Mouse (Mus musculus): Measurements from ENCODE around the gene Btnl2.

The Btnl2 gene

GRCm38 (mm10) chr17:34347606-34348308 is 6.9 kb upstream of the Btnl2 start:
- in situ Hi-C loops (cut with MseI, MboI): loop anchor here in 1 of 2 experiments (5.0 kb wide), 1 partner anchor 100 kb away; no protein-coding TSS in a partner anchor

GRCm38 (mm10) chr17:34349429-34349828 is 5.2 kb upstream of the Btnl2 start:
- in situ Hi-C loops (cut with MseI, MboI): loop anchor here in 1 of 2 experiments (5.0 kb wide), 1 partner anchor 102 kb away; no protein-coding TSS in a partner anchor

DNA sequence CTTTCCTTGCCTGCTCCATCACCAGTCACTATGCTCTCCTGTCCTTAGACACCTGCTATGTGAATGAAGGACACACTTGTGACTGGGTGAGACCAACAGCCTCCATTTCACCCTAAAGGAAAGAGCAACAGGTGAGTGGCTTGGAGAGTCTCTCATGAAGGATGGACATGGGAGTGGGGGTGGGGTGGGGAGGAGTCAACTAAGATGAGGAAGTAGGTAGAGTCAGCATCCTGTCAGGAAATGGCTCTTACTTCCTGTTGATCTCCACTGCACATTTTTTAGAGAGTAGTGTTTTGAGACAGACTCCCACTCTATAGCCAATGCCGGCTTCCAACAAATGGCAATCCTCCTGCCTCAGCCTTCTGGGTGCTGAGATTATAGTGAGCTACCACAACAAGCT is 318 bp downstream of the Btnl2 start:
- in situ Hi-C loops (cut with MseI, MboI): no loop called here

DNA sequence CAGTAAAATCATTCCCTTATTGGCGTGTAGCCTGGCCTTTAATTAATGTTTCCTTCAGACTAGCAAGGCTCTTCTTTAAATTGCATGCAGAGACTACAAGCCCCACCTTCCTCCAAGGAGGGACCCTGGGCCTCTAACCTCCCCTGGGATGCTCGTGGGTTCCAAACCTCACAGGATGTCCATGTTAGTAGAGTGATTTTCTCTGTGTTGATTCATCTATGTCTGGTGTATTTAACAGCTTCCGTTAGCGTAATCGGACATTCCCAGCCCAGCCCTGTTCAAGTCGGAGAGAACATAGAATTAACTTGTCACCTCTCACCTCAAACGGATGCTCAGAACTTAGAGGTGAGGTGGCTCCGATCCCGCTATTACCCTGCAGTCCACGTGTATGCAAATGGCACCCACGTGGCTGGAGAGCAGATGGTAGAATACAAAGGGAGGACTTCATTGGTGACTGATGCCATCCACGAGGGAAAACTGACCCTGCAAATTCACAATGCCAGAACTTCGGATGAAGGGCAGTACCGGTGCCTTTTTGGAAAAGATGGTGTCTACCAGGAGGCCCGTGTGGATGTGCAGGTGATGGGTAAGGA is 8.4 kb downstream of the Btnl2 start:
- in situ Hi-C loops (cut with MseI, MboI): no loop called here

GRCm38 (mm10) chr17:34363676-34364310 is 9.2 kb downstream of the Btnl2 start:
- in situ Hi-C loops (cut with MseI, MboI): no loop called here

DNA sequence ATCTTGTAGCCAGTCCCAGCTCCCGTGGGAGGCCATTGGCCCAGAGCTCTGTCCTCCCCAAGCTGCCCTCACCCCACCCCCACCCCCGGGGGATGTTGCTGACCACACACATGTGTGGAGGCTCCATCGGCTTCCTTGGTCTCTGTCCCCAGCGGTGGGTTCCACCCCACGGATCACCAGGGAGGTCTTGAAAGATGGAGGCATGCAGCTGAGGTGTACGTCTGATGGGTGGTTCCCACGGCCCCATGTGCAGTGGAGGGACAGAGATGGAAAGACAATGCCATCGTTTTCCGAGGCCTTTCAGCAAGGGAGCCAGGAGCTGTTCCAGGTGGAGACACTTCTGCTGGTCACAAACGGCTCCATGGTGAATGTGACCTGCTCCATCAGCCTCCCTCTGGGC is 10.4 kb downstream of the Btnl2 start:
- in situ Hi-C loops (cut with MseI, MboI): no loop called here

GRCm38 (mm10) chr17:34370563-34370962 is 15.9 kb downstream of the Btnl2 start:
- in situ Hi-C loops (cut with MseI, MboI): no loop called here

- in situ Hi-C loops (cut with MseI, MboI): no loop called here
Measured at GRCm38 (mm10) chr17:34373055-34373709, 18.6 kb downstream of the Btnl2 start.

DNA sequence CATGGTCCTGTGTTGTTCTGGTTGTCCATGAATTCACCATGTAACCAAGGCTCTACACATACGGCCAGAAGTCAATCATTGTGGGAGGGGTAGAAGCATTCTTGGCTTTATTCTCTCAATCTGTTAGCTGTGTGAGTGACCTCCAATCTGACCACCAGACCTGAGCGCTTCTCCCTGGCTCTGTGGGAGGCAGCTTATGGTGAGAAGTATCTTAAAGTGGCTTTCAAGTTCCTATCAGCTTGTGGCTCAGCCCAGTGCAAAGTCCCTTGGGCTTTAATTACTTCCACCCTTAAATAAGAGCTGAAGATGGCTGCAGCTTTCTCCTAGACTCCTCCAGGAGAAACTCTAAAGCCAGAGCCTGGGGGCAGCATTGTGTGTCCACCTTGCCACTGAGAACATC is 22.2 kb downstream of the Btnl2 start, which contains the start of gene Btnl1:
Btnl1 (plus strand) TSS at position 286 of the 400 bp plus-strand sequence.
- in situ Hi-C loops (cut with MseI, MboI): no loop called here

- in situ Hi-C loops (cut with MseI, MboI): no loop called here
Measured at GRCm38 (mm10) chr17:34377450-34378209, 23.0 kb downstream of the Btnl2 start.

DNA sequence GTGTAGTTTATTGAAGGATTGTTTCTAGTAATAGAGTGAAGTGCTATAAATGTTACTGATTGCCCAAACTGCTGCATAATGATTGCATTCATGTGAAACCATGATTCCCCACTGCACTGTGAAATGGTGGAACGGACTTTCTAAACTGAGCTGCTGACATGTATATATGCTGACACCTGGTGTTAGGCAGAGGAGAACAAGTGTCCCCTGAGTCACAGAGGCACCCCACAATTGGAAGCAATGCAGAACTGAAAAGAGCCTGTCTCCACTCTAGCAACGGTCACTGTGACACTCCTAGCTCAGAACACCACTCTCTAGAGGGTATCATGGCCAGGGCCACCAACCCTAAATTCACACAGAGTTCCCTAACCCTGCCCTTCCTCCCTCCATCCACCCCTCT is 24.1 kb downstream of the Btnl2 start:
- in situ Hi-C loops (cut with MseI, MboI): no loop called here

DNA sequence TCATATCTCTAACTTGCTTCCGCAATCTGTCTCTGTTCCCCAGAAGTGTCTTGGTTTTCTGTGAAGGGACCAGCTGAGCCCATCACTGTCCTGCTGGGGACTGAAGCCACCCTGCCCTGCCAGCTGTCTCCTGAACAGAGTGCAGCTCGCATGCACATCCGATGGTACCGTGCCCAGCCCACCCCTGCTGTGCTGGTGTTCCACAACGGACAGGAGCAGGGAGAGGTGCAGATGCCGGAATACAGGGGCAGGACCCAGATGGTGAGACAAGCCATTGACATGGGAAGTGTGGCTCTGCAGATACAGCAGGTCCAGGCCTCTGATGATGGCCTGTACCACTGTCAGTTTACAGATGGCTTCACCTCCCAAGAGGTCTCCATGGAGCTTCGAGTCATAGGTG is 24.8 kb downstream of the Btnl2 start:
- in situ Hi-C loops (cut with MseI, MboI): no loop called here

DNA sequence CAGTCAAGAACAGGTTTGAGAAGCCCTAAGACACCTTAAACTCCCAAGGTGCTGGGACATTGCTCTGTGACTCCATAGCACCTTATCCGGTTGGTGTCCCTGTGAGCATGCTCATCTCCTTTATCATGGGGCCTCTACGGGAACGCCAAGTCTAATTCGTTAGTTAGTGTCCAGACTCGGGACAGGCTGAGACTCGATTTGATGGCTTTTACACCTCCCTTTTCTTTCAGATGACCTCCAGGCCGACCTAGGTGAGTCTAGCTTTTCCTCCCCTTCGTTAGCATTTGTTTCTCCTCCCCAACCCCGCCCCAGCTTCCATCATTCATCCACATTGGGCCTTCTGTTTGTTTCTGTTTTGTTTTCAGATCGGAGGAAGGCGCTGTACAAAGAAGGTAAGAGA is 27.3 kb downstream of the Btnl2 start:
- in situ Hi-C loops (cut with MseI, MboI): no loop called here

- in situ Hi-C loops (cut with MseI, MboI): no loop called here
Measured at GRCm38 (mm10) chr17:34383212-34383611, 28.6 kb downstream of the Btnl2 start.

DNA sequence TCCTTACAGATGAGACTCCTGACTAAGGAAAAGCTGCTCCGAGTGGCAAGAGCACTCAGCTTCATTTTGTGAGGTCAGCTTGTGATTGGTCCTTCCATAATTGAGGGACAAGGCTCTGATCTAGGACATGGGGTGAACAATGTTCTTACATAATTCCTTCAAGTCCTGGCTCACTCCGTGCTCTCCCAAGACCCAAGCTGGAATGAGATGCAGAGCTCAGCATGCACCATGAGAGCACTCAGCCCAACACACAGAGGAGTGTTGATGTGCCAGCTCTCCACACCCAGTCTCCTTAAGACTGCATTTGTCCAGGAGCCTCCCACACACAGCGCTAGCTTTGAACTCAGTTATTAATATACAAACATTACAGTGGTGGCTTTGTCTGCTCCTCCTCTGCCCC is 30.1 kb downstream of the Btnl2 start:
- in situ Hi-C loops (cut with MseI, MboI): no loop called here

- in situ Hi-C loops (cut with MseI, MboI): no loop called here
Measured at GRCm38 (mm10) chr17:34386656-34387055, 32.0 kb downstream of the Btnl2 start.

DNA sequence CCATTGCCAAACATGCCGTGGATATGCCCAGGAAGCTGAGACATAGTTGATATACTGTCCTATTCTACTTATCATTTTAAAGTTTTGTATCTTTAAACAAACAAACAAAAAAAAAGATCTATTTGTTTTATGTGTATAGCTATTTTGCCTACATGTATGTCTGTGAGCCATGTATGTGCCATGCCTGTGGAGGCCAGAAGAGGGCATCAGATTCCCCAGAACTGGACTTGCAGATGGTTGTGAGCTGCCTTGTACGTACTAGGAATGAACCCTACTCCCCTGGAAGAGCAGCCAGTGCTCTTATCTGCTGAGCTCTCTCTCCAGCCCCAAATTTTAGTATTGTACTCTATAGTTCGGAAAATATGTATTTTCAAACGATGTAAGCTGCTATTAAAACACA is 33.9 kb downstream of the Btnl2 start:
- in situ Hi-C loops (cut with MseI, MboI): no loop called here

DNA sequence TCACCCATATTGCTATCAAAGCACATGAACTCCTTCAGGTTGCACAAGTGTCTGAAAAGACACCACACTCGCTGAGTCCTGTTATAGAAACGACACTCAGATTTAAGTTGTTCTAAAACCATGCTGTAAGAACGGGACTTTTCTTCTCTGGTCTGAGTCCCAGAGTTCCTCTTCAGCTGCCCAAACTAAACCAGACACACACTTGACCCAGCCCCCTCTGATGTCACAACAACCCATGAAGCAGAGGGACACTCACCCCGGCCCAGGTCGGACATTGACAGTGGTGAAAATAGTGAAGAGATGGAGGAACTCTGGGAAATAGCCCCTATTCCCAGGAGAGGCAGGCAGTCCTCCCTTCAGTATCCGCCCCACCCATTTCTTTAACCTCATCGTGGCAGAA is 36.9 kb downstream of the Btnl2 start:
- in situ Hi-C loops (cut with MseI, MboI): no loop called here

GRCm38 (mm10) chr17:34392321-34392720 is 37.7 kb downstream of the Btnl2 start:
- in situ Hi-C loops (cut with MseI, MboI): no loop called here

- in situ Hi-C loops (cut with MseI, MboI): no loop called here
Measured at GRCm38 (mm10) chr17:34397357-34397756, 42.7 kb downstream of the Btnl2 start.

- in situ Hi-C loops (cut with MseI, MboI): no loop called here
Measured at GRCm38 (mm10) chr17:34398058-34398710, 43.6 kb downstream of the Btnl2 start.
